Mouse (Mus musculus) cerebellum, adult 8-10 months (tissue): Measurements from ENCODE around the gene Helt.

Source experiments
- DNase-seq: peaks from one replicate; pipeline ENCODE4 v3.0.0; 2022

The Helt gene

DNA sequence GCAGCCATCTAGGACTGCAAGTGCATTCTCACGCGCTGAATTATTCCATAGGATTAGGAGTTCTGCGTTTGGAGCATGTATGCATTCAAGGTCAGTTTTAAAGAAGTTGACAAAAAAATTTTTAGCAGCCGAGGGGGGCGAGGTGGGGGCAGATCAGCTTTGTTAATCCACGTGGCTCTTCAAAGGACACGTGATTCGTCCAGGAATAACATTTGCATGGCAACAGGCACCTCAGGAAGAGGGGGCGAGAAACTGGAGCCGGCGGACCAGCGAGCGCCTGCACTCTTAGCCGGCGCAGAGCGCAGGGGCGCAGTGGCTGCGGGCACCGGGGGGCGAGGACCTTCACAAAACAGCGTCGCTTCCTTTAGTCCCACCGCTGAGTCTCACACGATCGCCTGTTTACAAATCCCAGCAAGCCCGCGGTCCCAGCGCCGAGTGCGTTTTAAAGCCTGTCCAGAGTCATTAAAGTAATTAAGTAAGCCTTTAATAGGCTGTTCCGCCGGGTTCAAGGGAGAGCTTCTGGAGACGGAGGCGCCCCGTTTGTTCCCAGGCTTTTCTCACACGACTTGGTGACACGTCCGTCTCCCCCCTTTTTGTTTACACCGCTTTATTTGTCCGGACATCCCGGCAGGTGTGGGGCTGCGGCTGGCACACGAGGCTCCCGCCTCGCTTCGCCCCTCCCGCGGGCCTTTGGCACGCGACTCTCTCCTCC is at the start of gene Helt:
Gene Helt, minus strand, starts transcription at position 491 of the 712 bp plus-strand sequence.
- no peak for DNase-seq

DNA sequence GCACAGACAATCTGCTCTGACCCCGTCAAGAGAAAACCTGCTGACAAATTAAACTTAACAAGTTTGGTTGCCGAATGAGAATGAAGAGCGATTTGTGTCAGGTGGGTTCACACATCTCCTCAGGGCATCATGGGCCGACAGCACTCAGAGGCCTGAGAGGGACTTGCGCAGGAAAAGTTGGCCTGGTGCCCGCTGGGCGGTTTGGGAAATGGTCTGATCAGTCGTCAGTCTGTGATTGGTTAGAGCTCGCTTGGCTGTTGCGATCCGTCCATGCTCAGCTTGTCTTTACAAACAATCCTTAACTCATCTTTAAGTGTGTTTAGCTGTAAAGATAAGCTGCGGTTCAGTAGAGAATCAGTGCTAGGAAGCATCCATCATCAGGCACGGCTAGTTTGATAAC is 47.8 kb upstream of the Helt start:
- no peak for DNase-seq

DNA sequence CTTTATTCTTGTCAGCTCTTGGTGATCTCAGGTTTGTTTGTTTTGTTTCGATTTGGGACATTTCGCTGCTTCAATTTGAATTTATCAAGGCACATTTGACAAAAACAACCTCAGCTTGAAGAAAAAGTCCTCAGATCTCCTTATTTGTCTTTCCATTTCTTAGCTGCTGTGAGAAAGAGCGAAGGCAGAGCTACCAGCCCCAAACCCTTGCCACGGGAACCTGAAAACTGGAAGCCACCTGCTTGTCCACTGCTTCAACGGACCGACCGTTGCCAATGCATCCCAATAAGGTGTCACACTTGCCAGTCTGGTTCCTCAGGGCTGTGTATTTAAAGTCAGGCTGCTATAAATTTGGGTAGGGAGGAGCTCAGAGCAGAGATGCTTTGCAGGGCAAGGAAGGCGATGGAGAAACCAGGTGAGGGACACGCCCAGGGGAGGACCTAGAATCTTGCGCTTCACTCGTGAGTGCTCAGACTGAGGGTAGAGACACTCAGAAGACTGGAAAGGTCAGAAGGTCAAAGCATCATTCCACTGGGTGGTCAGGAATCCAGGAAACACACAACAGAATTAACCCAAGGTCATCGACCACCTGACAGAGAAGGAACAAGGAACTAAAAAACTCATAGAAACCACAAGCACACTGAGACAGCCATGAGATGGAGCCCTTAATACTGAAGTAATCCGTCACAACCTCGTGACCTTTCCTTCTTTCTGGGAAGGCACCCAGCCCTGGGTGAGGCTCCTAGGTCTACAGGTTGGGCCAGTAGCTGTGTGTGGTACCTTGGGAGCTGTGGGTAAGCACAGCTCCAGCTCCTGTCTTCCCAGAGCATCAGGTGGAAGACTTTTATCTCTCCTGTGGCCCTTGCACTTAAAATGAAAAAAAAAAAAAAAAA is 46.2 kb upstream of the Helt start:
- no peak for DNase-seq

DNA sequence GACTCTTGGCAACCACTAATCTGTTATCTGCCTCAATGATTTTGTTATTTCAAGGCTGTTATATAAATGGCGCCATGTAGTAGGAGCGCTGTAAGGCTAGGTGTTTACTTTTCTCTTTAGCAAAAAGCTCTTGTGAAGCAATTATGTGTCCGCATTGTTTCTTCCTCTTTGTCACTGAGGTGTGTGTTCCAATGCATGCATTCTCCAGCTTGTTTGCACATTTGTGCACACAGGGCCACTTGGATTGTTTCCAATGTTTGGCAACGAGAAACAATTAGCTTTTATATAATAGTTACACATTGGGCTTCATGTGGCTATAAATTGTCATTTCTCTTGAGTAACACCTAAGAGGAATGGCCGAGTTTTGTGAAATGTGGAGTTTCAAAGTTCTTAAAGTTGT is 44.8 kb upstream of the Helt start:
- no peak for DNase-seq

DNA sequence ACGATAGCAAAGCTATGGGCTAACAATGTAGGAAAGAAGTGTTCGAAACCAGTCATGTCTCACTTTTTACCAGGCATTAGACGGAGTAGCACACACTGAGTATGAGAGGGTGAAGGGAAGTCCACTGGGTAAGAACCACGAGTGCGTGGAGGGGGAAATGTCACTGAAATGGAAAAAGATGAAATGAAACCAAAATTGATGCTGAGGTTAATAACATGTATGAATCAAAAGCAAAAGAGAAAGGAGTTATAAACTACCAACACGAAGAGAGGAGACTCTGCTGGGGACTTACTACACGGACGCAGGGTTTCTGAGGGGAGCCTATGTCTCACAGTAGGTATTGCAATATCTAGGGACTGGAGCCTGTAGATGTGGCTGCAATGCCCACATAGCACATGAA is 41.9 kb upstream of the Helt start:
- no peak for DNase-seq

DNA sequence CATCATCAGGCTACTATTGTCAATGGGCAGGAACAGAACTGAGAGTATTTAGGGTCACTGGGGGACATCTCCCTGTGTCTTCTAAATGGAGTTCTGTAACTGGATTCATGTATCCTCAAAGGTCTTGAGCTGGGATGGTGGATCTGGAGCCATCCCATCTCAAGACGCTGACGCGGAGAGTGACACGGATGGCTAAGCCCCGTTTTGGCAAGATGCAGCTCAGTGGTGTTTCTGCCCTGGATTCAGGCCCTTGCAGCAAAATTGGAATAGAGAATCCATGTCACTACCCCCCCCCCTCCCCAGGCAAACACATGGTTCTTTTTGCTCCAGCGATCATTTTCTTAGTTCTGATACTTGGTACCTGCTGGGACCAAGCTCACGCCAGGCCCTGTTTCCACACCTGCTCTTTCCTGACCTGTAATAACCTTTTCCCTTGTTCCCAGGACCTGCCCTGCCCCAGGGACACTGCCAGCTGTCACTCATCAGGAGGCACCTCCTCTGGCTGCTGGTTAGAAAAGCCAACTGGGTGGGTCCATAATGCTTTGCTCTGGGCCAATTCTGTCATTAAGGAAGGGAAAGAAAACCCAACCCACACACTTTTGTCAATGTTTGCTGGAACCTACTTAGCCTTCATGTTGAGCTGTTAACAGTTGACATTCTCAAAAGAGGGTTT is 38.1 kb upstream of the Helt start:
- no peak for DNase-seq

DNA sequence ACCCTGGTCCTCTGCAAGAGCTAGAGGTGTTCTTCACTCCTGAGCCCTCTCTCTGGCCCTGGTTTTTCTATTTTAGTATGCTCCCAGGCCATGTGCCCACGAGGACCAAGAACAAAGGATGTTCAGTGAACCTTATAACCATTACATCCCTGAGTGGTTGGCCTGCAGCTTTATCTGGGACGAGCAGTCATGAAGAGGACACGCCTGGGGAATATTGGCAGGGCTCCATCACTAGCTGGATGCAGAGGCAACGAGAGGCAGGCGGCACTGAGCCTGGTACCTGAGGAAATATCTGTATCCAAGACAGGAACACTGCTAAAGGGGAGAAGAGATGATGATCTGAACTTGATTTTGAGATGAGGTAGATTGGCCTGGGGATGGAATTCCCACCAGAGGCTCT is 37.3 kb upstream of the Helt start:
- no peak for DNase-seq

DNA sequence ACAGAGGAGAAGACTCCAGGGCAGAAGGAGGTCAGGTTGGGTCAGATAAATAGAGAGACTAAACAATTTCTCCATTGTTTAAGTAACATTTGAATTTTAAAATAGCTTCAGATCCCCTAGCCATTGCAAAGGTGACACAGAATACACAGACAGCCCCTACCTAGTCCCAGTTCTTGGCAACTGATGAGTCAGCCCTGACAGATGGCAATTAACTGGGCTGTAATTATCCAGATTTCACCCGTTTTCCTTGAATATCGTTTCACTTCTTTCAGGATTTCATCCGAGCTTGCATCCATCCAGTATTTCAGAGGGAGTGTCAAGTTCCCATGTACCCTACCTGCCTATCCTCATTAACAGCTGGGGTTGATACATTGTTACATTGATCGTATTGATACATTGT is 34.9 kb upstream of the Helt start:
- DNase-seq: no peak

DNA sequence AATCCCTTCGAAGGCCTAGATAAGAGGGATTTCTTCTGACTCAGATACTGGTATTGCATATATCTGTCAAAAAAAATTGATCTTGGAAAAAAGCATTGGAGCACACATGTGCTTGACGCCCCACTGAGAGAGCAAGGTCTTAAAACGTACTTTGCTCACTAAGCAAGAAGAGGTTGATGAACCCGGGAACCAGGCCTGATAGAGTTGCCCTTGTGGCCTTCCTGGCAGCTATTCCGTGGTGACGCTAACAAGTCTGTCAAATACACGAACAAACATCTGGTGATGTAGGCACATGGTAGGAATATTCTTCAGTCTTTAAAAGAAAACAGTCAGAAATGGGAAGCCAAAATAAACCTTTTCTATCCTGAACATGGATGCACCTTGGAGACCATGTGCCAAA is 32.8 kb upstream of the Helt start:
- DNase-seq: no peak

DNA sequence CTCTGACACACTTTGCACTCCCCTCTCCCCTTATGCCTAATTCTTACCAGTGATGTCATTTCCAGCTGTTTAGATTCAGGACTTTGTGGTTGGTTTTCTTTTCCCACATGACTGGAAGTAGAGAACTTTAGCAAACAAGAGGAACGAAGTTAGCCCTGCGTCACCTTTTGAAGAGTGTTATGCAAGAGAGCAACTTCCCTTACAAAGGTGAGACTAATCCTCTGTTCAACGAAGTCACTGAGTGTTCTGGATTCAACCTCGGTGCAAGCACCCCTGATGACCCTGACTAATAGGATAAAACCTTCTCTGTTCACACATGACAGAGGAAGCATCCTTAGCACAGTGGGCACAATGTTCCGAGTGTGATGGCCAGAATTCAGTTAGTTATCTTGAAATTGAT is 32.2 kb upstream of the Helt start:
- no peak for DNase-seq

DNA sequence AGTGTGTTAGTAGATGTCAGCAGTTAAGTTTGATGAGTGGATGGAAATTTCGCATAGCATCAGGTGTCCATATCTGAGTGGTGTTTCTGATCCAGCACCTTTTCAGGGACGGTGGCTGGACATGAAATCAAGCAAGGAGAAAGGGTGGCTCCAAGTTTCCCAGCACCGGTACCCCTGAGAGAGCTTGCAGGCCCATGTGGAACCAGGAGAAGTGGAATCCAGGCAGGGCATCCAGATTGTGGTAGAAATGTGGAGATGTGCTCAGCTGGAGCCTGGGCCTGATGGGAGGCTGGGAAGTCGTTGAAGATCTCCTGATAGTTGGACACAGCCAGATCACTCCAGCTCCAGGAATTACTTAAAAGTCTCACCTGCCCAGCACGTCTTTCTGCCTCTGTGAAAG is 30.2 kb upstream of the Helt start:
- DNase-seq: no peak

DNA sequence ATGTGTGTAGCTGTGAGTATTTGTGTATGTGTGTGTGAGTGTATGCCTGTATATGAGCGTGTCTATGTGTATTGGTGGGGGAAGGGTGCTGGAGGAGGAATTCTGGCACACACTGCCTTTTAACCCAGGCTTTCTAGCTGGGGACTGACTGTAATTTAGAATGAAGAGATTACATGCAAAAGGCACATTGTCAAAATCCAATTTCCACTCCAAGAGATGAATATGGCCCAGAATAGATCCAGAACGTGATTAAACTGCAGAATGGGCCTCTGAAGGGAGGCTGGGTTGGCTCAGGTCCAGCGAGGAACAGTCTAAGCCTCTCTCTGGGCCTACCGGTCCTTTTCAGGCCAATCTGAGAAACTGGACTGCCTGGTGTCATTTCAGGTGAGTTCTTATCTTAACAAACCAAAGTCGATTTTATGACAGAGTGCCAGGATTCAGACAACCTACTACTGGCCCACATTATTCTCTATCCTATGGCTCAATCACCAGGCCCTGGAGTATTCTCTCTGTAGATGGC is 29.3 kb upstream of the Helt start:
- DNase-seq: no peak

DNA sequence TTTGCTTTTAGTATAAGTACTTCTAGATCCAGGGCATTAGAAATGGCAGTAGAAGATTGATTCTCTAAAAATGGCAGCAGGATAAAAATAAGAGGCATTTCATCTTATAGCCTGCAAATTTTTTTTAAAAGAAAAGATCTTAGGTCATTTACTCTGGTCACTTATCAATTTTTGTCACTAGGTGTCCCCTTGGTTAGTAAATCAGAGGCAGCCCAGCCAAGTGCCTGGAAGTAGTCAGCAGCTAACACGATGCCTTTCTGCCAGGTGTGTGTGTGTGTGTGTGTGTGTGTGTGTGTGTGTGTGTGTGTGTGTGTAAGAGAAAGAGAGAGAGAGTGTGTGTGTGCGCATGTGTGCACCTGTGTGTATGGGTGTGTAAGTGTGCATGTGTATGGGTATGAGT is 28.4 kb upstream of the Helt start:
- no peak for DNase-seq

DNA sequence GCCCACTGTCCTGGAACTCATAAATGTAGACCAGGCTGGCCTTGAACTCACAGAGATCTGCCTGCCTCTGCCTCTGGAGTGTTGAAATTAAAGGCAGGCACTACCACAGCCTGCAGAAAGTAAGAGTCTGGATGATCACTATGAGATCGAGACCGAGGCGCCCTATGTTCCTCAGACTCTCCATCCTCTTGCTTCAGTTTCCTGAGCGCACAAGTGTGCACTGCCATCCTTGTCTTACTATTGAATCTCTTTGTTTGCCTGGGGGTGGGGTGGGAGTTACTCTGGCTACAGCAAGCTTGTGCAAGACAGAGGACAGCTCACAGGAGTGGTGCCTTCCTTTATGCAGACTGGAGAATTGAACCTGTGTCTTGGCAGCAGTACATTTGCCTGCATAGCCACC is 27.9 kb upstream of the Helt start:
- DNase-seq: no peak

DNA sequence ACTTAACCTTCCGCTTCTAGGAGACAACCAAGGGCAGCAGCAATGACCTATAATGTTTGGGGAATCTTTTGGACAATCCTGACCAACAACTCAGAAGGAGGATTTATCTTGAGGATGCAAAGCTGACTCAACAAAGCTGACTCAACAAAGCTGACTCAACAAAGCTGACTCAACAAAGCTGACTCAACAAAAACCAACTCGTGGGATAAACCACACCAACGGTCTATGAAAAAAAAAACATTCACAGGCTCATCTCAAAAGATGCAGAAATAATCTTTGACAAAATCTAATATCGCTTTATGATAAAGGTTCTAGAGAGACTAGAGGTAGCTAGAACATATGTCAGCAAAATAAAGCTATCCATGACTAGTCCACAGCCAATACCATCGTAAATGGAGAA is 24.3 kb upstream of the Helt start:
- DNase-seq: no peak

DNA sequence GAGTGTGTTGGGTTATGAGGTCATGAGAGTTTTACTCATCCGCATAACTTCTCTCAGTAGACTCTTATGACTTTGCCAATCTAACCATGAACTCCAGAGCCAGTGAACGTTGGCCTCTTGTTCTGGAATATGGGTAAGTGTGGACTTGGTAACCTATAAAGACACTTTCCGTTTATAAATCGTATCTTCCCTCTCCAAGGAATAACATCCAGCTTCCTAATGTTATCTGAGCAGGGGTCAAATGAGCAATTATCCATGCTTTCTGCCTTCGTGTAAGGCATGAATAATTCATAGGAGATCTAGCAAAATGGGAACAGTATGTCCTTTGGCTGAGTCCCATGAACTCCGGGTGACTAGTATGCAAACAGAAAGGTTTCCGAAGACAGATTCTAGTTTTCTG is 22.7 kb upstream of the Helt start:
- no peak for DNase-seq

DNA sequence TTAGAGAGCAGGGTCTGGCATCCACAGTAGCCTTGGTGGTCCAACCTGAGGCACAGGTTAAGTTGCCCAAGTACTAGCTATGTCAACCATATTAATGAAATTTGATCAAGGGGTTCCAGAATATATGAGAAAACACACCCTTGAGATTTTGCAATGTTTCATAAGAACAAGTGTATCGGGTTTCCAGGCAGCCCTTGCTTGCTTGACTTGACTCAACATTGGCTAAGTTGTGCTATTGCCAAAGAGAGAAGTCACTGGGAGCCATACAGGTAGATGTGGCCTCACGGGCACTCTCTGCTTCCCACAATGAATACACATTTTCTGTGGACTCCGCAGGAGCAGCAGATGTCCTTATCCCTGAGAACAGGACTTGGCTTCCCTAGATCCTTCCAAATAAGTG is 19.3 kb upstream of the Helt start:
- no peak for DNase-seq

DNA sequence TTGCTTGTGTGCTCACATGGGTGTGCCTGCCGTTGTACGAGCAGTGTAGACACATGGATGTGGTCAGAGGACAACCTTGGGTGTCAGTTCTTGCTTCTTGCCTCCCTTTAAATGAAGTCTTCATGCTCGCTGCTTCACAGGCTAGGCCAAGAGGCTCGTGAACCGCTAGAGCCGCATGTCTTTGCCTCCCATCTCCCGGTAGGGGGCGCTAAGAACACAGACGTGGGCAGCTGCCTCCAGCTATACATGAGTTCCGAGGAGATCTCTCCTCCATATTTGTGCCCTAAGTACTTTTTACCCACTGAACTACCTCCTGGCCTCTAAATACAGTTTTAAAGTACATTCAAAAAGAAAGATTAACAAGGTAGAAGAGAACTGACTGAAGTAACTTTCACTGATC is 16.7 kb upstream of the Helt start:
- peak; percentile 64 for DNase-seq

DNA sequence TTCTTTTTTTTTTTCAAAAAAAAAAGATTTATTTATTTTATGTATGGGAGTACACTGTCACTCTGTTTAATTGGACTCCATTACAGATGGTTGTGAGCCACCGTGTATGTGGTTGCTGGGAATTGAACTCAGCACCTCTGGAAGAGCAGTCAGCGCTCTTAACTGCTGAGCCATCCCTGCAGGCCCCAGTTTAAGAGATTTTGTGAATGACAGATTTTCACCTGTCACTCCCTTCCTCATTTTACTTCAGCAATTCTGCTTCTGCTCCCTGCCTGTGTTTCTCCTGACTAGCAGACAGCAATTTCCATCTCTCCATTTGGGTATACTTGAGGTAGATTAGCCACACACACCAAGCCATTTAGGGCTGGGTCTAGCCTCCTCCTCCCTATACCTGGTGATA is 13.7 kb upstream of the Helt start:
- no peak for DNase-seq

DNA sequence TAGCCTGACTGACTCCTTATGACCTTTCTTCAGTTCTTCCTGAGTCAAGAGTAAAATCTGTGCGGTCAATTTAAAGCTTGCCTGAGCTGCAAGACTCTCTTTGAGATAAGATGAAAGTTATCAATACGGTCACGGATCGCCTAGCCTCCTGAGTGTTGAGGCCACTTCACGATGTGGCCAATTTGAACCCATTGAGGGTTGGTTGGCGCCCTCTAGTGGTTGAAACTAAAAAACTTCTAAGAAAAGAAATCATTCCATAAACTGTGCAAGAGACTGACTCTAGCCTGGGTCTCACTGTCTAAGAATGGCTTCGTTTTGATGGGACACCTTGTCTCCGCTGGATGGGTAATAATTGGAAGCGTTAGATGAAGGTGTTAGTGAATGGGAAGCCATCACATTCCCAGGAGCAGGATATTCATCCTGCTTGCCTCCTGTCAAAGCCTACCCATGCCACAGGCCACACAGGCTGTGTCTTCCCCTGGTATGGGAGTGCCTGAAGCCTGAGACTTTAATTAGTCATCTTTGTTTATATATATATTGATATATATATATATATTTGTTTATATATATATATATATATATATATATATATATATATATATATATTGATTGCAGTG is 11.4 kb upstream of the Helt start:
- peak; percentile 21 for DNase-seq

DNA sequence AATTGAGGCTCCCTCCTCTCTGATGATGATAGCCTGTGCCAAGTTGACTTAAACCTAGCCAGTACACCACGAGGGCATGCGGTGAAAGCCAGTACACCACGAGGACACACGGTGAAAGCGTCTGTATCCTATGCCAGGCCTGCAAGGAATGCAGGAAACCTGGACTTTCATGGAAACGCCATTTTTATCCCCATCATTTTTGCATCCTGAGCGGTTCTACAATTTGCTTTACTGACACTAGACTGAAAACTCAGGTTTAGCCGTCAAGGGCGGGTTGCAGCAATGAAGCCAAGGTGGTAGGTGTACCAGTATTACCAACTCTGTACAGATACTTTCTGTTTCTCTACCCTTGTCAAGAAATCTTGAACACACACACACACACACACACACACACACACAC is 7.7 kb upstream of the Helt start:
- no peak for DNase-seq

DNA sequence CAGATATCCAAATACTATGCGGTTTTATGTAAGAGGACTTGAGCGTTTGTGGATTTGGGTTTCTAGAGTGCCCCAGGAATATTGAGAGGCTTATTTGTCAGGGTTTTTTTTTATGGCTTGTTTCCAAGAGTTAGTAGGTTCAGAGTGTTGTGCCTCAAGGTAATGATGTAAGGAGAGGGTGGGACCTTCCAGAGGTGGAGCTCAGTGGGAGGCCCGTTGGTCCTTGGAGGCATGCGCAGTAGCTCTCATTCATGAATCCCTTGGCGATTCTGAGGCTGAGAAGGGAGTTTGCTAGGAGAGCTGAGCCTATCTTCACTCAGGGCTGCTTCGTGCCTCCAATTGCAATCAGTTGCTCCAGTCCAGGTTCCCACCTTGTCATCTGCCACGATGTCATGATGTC is 4.4 kb upstream of the Helt start:
- no peak for DNase-seq

DNA sequence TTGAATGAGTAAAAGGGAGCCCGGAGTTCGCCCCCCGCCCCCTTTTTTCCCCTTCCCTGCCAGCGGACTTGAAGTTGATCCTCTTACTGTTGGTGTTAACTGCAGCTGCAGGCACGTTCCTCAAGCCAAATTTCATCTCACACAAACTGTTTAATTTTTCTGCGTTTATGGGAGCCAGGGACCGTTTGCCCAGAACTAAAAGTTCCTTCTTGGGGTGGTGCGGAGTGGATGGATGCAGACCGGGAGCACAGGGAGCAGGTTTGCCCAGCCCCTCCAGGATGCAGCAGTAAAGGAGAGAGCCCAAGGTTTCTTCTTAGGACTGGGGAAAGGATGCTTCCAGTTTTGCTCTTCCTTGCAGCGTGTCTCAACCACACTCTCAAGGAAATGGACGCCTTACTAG is 2.1 kb upstream of the Helt start:
- no peak for DNase-seq
